Mouse (Mus musculus) retina, embryonic 14.5 days (tissue): Measurements from ENCODE around the gene Arhgef17.

ENCODE experiments used
- DNase-seq: peaks from one replicate; pipeline ENCODE4 v3.0.0-alpha.2; 2015; ENCODE audit warnings: low spot score

The Arhgef17 gene

GRCm38 (mm10) chr7:100942789-100943615 is 11.1 kb upstream of the Arhgef17 start:
- DNase-seq: peak; percentile 88

DNA sequence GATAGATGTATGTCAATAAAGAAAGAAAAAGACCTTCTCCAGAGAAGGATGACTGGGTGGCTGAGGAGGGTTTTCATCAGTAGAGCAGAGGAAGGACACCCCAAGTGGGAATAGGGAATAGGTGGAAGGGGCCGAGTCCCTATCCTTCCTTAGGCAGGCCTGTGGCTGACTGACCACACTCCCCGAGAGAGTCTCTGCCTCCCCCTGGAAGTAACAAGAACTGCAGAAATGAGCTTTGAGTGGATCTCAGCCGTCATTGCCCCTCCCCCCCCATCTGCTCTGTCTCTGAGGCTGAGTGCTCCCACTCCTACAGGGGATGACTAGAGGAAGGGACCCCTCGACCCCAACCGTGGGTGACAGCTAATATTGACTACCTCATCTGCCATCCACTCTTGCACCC is 9.3 kb upstream of the Arhgef17 start:
- no peak for DNase-seq

- DNase-seq: no peak
Observed at GRCm38 (mm10) chr7:100938106-100938505, 6.2 kb upstream of the Arhgef17 start.

DNA sequence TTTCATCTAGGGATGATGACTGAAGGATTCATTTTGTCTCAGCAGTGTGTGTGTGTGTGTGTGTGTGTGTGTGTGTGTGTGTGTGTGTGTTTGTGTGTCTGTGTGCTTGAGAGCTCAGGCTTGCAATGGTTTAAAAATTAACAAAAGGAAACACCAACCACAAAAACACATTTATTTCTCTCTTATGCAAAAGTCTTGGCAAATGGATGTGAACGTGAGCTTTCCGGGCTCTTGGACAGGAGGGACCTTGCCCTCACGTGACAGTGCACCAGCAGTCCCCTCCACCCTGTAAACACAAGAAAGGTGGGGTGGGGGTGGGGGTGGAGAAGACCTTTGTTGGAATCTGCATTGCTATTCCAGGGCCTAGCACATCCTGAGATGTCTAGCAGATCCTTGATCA is 5.6 kb upstream of the Arhgef17 start:
- no peak for DNase-seq

DNA sequence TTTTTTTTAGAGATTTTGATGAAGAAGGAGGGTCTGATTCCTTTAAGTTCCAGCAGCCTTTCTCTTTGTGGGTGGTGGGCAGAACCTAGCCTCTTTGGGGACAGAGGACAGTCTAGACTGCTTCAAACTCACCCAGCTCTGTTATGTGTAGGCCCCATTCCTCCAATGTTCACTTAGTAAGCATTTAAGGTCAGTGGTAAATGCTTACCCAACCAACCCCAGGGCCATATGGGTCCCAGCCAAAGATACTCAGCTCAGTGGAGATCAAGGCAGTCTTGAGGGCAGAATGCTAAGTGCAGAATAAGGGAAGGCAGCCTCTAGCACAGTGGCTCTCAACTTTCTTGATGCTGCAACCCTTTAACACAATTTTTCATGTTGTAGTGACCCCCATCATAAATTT is 1.6 kb upstream of the Arhgef17 start:
- no peak for DNase-seq

GRCm38 (mm10) chr7:100932481-100933007 is 637 bp upstream of the Arhgef17 start:
- DNase-seq: peak; percentile 94

GRCm38 (mm10) chr7:100931316-100931925 is 486 bp downstream of the Arhgef17 start:
- DNase-seq: no peak

DNA sequence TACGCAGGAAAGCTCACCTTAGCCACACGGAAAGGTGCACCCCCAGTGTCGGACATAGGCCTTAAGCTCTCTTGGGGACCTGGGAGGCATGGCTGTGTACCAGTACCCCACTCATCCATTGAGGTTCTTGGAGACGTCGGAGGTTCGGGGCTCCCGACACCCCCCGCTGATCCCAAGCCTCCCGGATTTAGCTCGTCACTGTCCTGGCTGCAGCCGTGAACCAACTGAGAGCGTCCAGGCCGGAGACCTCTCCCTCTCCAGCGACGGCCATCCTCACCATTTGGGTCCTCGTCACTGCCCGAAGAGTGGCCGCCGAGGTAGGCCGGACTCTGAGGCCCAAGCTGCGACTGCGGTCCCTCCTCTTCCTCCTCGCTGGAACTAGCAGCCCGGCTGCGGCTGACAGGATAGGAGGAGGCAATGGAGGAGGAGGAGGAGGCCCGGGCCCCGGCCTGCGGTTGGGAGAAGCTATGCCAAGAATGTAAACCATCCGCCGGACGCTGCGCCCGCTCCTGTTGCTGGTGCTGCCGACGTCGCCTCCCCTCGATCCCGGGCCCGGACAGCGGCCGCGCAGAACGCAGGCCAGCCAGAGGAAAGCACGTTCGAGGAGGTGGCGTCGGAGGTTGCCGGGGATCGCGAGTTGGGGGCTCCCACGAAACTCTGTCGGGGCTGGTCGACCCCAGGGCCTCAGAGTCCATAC is 1.1 kb downstream of the Arhgef17 start:
- peak; percentile 64 for DNase-seq

DNA sequence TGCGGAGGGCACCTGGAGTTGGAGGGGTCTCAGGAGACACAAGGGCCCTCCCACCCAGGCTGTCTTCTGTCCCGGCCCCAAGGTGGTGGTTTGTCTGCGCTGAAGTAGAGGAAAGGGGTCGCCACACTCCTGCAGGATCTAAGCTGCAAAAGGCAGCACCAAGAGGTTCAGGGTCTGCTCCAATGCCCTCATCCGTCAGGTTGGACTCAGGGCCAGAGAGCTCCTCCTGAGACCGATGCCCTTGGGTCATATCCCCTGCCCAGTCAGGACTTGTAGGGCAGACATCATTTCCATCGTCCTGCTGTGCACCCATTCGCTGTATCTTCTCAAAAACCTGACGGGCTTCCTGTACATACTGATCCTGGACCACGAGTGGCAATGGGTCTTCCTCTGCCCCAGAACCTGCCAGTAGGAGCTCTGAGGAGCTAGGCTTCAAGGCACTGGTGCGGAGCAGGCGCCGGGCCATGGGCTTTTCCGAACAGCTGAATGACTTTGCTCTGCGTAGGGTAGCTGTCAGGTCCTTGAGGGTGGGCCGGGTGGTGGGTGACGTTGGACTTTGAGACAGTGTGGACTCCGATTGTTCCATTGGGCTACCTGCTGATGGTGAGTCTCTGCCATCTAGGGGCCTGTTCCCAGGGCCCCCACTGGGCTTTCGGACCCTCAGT is 2.1 kb downstream of the Arhgef17 start:
- DNase-seq: no peak

- DNase-seq: no peak
Observed at GRCm38 (mm10) chr7:100928456-100928855, 3.5 kb downstream of the Arhgef17 start.

DNA sequence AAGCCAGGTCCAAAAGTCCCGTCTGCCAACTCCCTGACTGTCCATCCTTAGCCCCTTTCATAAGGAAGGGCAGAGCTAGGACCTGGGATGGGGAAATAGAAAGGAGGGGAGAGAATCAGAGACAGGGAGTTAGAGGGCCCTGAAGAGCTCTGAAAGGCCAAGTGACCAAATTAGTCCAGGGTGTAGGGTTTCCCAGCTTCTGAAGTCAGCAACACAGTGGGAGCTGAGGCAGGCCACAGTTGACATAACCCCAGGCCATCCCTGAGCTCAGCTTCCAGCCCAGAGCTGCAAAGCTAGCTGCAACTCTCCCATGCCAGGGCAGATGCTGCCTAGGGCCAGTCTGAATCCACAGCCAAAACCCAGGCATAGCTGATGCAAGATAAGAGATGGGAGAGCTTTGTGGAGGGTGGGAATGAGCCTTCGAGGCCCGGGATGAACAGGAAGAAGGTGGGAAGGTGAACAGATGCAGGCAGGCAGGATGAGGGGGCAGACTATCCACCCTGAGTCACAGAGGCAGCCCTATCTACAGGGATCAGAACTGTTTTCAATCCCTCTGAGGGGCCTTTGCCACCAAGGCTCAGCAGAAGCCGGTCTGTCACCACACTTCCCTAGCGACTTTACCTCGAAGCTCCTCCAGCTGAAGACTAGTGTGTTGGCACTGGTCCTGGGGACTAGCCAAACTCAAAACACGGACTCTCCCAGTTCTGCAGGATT is 4.5 kb downstream of the Arhgef17 start:
- no peak for DNase-seq

GRCm38 (mm10) chr7:100926311-100926923 is 5.5 kb downstream of the Arhgef17 start:
- no peak for DNase-seq

DNA sequence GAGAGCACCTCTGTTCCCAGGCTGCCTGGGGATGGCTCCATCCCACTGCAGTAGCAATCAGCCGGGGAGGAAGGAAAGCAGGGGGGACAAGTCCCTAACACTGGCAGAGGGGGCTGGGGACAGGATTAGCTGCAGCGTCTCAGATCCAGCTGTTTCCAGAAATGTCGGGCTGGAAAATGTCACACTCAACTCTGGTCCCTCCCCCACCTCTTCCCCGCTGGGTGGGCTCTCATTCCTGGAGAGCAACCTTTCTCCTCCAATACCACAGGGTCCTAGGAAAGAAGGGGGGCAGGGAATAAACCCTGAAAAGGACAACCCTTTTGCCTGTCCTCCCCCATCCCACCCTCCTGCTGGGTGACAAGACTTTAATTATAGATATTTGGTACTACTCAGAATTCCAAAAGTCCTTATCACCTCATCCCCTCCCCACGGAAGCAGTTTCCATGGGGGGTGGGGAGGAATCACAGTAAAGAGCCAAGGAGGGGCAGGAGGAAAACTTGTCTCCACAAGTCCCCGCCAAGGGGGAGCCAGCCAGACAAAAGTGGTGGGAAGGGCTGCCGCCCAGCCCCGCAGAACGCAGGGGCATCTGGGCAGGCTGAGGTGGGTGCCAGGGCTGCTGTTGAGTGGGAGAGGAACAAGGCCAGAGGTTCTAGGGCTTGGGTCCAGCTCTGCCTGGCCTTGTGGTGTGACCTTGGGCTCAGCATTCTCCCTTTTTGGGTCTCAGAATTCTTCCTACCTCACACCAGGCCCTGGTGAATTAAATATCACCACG is 7.0 kb downstream of the Arhgef17 start:
- no peak for DNase-seq

- no peak for DNase-seq
Observed at GRCm38 (mm10) chr7:100924200-100924599, 7.7 kb downstream of the Arhgef17 start.

GRCm38 (mm10) chr7:100922907-100923306 is 9.0 kb downstream of the Arhgef17 start:
- no peak for DNase-seq

DNA sequence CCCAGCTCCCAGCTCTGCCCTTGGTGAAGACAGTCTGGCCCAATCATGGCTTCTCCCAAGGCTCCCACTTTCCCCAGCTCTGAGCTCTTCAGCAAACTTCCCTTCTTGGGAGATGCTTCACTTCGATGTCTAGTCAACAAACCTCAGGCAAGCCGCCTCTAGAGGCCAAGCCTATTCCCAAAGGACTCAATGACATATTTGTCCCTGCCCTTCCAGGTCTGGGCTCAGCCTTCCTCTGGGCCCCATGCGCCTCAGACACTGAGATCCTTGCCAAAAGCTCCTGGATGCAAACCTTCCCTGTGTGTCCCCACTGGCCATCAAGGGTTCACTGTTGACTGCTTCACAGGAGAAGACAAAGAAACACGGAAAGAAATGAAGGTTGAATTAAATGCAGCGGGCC is 10.6 kb downstream of the Arhgef17 start:
- DNase-seq: no peak

DNA sequence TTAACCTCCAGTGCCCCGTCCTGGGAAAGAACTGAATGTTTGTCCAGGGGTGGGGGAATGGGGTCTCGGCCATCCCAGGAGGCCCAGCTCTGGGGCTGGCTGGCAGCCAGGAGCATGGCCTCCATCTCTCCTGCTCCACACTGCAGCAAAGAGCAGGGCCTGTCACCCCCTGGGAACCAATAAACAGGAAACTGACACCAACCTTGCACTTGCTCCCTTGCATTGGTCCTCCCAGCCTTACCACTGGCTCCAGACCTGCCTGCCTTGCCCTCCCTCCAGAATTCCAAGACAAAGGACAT is 12.1 kb downstream of the Arhgef17 start:
- no peak for DNase-seq

- DNase-seq: no peak
Observed at GRCm38 (mm10) chr7:100919006-100919808, 12.7 kb downstream of the Arhgef17 start.

DNA sequence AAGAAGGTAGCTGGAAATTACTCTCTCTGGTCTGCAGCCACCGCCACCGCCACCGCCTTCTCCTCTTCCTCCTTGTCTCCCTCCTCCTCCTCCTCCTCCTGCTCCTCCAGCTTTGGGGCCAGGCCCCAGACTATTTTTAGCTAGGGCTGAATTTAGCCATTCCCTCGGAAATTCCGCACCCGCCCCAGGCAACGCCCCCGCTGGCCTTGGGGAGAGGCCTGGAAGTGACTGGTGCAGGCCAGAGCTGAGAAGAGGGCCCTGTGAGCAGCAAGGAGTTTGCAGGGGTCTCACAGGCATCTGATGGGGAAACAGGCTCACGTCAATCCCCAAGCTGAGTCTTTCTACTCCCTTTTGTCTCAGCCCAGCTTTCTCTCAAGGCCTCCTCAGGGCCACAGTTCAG is 13.7 kb downstream of the Arhgef17 start:
- no peak for DNase-seq

- DNase-seq: no peak
Observed at GRCm38 (mm10) chr7:100917751-100918150, 14.2 kb downstream of the Arhgef17 start.
